Mouse (Mus musculus): ENCODE data around the gene Sgsm1.

Sgsm1 gene

DNA sequence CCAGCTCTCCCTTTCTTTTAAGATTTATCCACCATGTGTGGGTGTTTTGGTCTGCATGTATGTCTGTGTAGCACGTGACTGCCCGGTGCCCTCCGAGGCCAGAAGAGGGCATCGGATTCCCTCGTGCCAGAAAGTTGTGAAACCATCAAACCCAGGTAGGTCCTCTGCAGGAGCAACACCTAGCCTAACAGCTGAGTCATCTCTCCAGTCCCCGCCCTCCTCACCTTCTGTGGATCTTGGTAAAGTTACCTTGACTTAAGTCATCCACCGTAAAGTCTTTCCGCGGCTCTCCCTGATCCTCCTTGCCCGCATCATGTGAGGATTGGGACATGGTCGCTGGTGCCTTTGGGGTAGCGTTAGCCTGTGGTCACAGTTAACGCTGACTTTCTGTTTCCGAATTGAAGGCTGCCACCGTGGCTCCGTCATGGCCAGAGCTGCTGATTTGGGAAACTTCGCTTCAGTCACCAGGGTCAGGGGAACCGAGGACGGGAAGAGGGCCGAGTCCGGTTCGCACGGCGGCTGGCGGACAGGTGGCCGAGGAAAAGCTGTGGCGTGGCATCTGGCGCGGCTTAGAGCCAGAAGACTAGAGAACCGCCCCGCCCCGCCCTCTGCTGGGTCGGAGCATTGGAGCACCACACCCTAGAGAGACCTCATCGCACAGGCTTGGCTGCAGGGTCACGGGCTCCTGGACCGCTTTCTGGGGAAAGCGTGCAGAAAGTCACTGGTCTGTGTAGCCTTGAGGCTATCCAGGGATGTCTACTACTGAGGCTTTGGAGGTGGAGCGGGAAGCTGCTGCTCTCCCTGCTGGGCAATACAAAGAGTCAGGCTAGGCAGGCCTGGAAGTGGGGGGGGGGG, 13.4 kb upstream of the Sgsm1 start:
- no peak for DNase-seq (ENCODE audit: extremely low read depth, insufficient read length, low spot score)

DNA sequence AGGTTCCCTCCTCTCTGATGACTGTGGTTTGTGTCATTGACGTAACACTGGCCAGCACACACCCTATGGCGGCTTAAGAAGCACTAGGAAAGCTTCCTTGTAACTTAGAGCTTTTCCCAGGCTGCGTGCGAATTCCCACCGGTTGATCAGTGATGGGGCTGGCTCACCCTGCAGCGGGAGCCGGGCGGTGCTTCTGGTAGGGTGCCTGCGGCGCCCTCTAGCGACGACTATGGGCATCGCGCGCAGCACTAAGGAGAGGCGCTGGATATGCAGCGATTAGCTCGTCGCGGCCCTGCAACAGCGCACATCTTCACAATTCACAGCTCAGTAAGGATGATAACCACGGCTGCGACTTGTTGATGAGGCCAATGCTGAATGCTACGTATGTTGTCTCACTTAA, 3.4 kb upstream of the Sgsm1 start:
- DNase-seq (ENCODE audit: extremely low read depth, insufficient read length, low spot score): no peak

DNA sequence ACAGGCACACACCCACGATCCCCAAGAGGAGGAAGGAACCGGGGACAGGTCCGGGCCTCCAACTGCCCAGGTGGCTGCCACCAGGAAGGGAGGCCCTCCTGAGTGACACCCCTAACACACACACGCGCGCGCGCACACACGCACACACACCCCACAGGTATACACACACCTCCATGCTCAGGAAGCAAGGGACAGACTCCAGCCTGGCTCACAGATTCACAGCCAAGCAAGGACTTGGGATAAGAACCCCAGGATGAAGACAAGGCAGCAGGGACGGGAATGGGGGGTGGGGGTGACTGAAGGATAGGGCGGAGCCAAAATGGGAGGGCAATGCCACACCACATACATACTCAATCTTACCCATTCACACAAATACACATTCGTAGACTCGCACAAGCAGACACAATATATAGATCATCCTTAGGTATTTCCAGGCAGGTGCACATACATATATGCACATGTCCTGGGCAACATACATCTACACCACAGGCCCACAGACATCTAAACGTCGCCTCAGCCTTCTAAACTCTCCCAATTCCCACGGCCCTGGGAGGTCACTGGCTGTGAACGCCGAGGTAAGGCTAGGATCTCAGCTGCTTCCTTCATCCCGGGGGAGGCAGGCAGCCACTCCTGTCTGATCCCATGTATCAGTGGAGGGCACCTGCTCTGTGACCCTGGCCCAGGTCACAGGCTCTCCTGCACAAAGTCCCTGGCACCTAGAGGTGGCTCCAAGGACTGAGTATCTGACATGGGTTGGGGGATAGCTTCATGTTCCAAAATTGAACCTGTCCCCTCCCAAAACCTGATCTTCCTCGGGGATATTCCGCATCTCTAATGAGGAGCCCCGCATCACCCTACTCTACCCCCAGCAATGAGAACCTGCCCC, 852 bp downstream of the Sgsm1 start:
- DNase-seq (ENCODE audit: extremely low read depth, insufficient read length, low spot score): no peak

DNA sequence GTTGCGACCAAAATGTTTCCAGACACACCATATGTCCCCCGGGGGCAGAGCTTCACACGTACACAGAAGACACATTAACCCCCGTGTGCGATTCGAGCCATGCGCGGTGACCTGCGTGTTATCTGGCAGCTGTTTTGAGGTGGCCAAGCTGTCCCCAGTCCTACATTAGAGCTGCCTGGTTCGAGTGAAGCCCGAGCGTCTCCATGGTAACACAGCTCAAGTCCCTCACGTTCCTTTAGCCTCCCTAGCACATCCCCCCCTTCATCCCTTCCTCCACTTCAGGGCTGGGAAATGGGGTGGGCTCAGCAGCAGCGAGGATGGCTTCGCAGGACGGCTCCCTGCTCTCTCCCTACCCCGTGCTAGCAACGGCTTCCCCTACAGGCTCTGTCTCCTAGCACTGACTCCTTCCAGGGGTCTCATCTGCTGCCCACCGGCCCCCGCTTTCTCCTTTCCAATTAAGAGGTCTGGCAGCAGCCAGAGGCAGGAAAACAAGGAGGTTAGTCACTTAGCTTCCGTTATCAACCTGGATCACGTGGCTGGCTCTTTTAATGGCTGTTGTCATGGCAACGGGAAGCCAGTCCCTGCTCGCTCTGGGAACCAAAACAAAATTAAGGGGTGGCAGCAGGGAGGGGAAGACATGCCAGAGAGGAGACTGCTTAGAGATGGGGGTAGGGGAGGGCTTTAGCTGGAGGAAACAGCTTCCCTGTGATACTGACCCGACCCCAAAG, 3.7 kb downstream of the Sgsm1 start:
- DNase-seq (ENCODE audit: extremely low read depth, insufficient read length, low spot score): no peak

DNA sequence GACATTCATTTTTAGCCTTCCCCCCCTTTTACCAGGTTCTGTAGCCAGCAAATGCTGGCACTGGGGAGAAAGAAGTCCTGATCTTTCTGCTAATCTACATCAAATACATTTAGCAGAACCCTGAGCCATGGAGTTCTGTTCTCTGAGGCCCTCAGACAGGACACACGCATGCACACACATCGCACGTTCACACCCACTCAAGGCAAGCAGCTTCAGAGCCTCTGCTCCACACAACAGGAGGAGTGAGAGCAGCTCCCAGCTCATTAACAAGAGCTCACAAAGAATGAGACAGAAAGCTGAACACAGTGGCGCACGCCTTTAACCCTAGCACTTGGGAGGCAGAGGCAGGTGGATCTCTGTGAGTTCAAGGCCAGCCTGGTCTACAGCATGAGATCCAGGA, 6.1 kb downstream of the Sgsm1 start:
- DNase-seq (ENCODE audit: extremely low read depth, insufficient read length, low spot score): no peak

DNA sequence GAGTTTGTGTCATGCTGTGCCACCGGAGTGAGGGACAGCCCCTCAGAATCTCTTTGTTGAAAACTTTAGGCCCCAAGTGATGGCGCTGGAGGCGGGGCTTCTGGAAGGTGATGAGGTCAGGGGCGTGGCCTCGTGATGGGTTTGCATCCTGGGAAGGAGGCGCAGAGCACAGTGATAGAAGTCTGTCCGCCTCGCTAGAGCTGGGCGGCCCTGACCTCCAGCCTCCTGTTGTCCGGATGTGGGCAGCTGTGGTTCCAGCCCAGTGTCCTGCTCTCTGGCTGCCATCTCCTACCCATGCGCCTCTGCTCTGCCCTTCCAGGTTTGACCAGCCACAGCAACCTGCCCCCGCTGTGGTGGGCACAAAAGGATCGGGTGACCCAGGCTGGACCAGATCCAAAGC, 8.7 kb downstream of the Sgsm1 start:
- DNase-seq (ENCODE audit: extremely low read depth, insufficient read length, low spot score): no peak

DNA sequence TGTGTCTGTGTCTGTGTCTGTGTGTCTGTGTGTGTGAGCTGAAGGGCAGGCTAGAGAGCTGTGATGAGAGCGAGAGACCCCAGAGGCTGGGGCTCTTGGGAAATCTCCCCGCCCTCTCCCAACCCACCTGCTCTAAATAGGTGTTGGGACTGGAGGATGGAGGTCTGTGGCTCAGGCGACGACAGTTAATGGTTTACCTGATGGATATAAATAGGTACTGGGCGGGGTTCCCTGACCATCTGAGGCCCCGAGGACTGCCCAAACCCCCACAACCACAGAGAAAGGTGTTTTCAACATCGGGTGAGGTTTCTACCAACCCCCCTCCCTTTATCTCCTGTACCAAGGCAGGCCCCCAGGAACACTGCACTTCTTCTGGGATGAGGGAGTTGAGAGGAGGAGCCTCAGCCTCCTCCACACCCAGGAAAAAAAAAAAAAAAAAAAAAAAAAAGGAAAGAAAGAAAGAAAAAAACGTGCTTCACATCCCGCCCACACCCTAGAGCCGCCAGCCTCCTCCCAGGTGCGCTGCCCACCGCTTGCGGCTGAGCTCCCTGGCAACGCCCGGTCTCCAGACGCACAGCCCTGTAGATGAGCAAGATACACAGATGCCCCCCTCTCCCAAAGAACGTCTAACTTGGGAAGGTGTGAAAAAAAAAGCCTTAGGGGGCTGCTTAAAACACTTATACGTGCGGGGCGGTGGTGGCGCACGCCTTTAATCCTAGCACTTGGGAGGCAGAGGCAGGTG, 10.3 kb downstream of the Sgsm1 start:
- no peak for DNase-seq (ENCODE audit: extremely low read depth, insufficient read length, low spot score)

DNA sequence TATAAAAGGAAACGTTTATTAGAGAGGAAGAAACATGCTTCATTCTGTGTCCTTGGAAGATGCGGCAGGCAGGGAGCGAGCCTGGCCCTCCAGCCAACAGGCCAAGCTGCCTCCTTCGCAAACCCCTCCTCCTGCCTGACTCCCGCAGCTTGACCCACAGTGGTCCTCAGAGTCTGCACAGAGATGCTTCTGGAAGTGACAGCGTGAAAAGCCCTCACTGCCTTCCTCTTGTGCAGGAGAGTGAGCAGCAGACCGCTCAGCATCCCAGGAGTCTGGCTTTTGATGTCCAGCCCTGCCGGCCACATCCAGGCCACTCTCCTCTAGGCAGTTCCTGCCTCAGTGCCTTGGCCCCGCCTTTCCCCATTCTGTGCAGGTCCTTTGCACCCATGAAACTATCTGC, 11.2 kb downstream of the Sgsm1 start:
- DNase-seq (ENCODE audit: extremely low read depth, insufficient read length, low spot score): no peak

DNA sequence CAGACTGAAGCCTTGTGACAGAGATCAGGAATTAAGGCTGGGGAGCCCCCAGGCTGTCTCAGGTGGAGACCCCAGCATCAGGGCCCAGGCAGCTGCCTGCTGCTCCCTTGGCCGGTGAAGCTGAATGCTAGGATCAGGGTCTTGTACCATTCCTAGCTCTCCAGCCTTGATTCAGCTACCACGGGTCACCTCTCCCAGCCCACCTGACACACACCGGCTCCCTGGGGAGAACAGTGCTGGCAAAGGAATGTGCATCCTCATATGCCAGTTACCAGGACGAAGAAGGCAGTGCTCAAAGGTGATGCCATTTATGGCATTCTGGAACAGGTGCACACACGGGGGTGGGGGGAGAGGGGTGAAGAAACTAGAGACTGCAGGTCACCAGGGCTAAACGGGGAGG, 11.8 kb downstream of the Sgsm1 start:
- no peak for DNase-seq (ENCODE audit: extremely low read depth, insufficient read length, low spot score)

DNA sequence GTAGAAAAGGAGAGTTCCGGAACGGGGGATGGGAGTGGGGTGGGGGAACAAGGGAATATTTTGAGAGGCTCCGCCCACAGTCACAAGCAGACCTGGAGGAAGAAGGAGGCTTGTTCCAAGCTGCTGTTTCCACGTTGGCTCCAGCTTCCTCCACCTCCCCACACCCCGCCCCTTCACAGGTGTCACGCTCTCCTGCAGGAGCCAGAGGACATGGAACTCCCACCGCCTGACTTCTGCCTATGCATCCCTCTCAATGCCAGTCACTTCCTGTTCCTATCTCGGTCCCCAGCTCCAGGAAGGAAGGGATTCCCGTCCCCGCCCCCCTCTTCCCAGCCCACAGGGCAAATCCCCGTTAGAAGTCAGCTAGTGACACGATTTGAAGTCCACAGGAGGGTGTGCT, 12.5 kb downstream of the Sgsm1 start:
- no peak for DNase-seq (ENCODE audit: extremely low read depth, insufficient read length, low spot score)

DNA sequence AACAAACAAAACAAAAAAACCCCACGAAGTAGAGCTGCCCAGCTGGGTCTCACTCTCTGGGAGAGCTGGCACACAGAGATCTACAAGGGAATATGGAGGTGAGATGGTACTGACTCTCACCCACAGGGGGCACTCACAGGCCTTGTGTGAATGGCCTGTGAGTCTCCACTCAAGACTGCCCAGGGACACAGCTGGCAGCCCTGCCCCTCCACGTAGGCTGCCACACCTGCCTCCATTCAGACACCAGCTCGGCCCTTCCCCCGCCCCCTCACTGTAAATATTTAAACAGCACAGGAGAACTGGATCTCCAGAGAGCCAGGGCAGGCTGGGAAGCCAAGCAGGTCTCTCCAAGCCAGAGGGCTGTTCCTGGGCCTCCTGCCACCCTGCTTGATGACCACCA, 14.8 kb downstream of the Sgsm1 start:
- DNase-seq (ENCODE audit: extremely low read depth, insufficient read length, low spot score): no peak

DNA sequence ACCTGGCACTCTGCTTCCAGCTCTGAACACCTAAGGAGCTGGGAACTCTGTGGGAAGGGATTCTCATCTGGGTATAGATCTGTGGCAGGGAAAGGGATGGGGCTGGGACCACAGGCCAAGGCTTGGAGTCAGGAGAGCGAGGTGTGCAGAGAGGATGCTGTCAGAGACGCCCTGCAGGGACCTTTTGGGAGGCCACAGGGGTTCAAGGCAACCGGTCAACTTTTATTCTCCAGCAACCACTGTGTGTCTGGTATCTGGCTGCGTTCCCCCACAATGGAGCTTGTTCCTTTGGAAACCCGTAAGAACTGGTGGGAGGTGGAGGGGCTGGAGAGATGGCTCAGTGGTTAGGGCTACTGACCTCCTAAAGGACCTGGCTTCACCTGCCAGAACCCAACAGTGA, 16.0 kb downstream of the Sgsm1 start:
- DNase-seq (ENCODE audit: extremely low read depth, insufficient read length, low spot score): no peak

DNA sequence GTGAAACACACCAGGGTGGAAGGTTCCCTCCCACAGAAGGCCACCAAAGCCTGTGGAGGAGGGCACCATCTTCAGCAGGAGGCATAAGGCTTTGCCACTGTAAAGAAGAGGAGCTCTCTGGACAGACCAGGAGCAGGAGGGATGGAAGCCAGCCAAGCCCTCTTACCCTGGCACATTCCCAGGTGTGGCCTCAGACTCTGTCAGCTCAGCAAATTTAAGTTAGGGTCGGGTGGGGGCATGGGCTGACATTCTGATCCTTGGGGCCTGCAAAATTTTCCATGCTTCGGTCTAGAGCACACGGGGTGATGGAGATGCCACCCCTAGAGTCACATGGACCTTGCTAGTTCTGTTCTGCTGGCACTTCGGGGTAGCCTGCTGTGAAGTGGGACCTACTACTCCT, 17.1 kb downstream of the Sgsm1 start:
- DNase-seq (ENCODE audit: extremely low read depth, insufficient read length, low spot score): no peak

DNA sequence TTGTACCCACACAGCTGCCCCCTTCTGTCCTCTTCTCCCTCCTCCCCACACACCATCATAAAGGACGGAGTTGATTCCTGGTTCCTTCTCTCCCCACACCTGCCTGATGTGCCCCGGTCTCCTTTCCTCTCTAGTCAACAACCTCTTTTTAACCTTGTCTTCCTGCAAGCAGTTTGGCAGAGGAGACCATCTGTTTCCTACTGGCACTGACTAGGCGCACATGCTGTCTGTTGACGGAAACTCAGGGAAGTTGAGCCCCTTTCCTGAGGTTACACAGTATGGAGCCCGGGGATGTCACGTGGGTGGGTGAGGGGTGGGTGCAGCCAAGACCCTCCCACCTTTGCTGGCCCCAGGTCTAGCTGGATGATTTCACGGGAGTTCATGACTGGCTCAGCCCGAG, 17.8 kb downstream of the Sgsm1 start:
- no peak for DNase-seq (ENCODE audit: extremely low read depth, insufficient read length, low spot score)

DNA sequence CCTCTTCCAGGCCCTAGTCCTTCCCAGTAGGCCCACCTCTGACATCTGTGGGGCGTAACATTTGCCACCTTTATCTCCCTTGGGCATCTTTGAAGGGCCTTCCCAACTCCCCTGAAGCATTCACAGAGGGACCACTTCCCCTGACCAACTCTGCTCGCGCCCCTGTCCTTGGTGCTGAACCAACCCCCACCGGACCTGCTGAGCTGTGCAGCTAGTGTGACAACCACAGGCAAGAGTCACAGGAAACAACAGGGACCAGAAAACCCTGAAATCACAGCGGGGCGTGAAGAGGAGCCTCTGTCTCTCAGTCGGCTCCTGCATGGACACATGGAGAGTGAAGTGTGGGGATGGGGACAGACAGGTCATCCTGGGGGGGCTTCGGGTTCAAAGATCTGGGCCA, 18.4 kb downstream of the Sgsm1 start:
- DNase-seq (ENCODE audit: extremely low read depth, insufficient read length, low spot score): no peak

DNA sequence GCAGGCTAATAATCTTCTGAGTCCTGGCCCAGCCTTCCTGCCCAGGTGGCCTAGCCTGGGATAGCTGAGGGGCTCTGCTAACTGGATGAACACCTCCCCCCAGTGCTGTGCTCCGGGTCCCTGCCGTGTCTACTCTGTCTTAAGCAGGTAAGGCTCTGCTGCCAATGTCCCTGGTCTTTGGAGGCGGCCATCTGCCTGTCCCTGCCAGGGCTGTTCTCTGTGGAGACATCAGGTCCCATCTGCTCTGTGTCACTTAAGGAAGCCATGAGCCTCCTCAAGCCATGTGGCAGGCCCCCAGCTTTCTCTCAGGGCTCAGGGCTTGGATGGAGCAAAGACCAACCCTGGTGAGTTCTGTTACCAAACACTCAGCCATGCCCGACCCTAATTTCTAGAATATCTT, 19.5 kb downstream of the Sgsm1 start:
- DNase-seq (ENCODE audit: extremely low read depth, insufficient read length, low spot score): no peak

DNA sequence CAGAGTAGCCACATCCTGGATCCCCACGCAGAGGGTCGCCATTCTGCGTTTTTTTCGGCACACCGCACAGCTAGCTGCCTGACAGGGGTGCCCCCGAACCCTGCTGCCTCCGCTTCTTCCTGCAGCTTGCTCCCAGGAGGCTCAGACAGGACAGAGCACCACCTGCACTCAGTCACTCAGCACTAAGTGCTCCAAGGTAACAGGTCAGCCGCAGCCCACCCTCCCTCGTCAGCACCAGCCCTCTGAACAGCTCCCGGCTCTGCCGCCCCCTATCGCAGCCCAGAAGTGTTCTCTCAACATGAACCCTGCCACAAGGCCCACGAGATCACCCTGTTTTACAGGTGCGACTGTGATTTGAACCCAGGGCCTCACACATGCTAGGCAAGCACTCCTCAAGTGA, 20.4 kb downstream of the Sgsm1 start:
- no peak for DNase-seq (ENCODE audit: extremely low read depth, insufficient read length, low spot score)

DNA sequence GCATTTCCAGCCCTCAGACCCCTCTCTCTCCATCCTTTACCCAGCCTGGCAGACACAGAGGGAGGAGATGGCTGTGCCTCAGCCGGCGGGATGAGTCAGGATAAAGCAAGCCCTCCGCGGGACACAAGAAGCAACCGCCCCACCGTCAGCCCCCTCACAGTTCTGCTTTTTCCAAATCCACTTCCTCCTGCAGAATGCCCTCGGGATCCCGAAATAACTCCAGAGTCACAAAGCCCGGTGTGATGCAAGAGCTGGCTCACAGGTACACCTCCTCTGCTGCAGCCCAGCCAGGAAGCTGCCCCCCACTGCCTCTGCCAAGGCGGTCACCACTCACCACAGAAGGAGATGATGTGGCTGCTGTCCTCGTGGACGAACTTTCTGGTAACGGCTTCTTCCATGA, 22.1 kb downstream of the Sgsm1 start:
- no peak for DNase-seq (ENCODE audit: extremely low read depth, insufficient read length, low spot score)

DNA sequence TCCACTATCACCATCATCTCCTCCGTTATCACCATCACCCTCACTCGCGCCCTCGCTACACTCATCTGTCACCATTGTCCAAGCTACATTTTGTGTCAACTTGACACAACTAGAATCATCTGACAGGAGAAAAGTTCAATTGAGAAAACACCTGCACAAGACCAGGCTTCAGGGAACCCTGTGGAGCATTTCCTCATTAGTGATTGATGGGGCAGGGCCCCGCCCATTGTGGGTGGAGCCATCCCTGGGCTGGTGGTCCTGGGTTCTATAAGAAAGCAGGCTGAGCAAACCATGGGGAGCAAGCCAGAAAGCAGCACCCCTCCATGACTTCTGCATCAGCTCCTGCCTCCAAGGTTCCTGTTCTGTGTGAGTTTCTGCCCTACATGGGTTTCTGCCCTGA, 22.8 kb downstream of the Sgsm1 start:
- DNase-seq (ENCODE audit: extremely low read depth, insufficient read length, low spot score): no peak

DNA sequence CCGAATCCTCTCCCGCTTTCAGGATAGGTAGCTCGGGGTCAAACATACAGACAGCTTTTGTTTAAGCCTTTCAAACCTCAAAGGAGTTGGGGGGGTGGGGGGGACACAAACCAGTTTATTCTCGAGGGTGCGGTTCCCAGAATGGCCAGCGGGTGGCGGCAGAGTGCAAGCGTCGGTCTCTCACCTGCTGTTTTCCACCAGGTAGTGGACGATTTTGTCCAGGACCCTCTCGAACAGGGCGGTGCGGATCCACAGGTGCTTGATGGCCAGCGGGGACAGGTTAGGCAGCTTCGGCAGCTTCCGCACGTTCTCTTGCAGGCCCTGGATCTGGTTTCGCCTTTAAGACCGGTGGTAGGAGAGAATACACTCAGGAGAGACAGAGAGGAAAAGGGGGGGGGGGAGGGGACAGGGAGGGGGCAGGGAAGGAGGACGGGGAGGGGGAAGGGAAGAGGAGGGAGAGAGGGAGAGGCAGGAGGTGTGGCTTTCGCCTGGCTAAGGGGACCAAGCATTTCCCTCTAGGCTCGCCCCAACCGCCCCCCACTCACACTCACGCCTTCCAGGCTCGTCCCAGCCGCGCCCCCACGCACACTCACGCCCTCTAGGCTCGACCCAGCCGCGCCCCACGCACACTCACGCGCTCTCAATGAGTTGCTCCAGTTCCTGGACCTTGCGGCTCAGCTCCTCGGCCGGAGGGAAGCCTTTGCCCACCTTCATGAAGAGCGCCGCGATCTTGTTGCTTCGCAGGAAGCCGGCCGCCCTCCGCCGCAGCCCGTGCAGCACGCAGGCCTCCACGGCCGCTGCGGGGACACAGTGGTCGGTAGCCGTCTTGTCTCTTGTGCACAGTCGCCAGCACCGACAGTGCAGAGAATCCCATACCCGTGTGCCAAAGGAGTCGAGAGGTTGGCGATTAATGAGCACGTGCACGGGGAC, 23.7 kb downstream of the Sgsm1 start:
- no peak for DNase-seq (ENCODE audit: extremely low read depth, insufficient read length, low spot score)

Measured in 3134 (cell line).